ENCODE assay signal across 17 mouse cellular contexts in the genomic region with DNA sequence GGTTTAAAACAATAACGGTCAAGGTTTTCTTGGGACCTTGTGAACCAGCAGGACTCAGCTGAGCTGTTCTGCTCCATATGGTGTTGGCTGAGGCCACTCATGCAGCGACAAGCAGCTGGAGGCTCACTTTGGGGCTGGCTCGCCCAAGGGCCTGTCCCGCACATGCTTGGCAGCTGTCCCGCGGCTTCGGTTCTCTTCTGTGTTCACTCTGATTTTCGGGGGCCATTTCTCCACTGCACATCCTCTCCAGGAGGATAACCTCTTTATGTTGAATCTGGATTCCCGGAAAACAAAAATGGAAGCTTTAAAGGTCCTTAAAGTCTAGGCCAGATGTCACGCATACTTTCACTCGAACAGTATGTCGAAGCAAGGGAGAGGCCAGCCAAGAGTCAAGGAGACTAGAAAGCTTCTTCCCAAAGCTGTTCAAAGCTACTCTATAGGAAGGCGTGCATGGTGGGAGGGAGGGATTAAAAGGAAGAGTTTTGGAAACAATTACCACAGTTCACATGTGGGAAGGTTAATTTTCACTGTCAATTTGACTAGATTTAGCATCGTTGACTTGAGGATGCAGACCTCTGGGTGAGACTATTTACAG. TPM values are rescaled to one million over a fixed set of nuclear protein-coding genes. Genes with fewer than 3 reads are reported as not detected.
DNase-seq lines count a peak whose midpoint lies in the region; ATAC-seq and TF ChIP-seq lines count a peak whose summit lies in the region.
"Had no signal": no experiment of that assay in that cellular context is flagged by ENCODE, and none has a peak within 500 bp of the region (broad histone marks: within the 10 kb centered on the region; RNA-seq: fewer than 3 reads in every experiment).

No protein-coding gene starts in this region.

- no peak overlapping the region for H3K9ac ChIP-seq in kidney, postnatal 0 days (ENCODE audit: low read depth, low read length)
- H3K9ac ChIP-seq: embryonic facial prominence, embryonic 15.5 days; hindbrain, embryonic 13.5 days; liver, postnatal 0 days had no signal

- WGBS in kidney, postnatal 0 days, result 78% methylated on average over 14 of the region's 14 CpGs
- 73% methylated on average over 14 of the region's 14 CpGs for WGBS in lung, adult 2 months

- no peaks in the 10 kb centered on the region for H3K36me3 ChIP-seq in kidney, postnatal 0 days (ENCODE audit: insufficient read depth, low read length)
- H3K36me3 ChIP-seq: embryonic facial prominence, embryonic 15.5 days; hindbrain, embryonic 13.5 days; midbrain, embryonic 10.5 days had no signal

- no peak for TF ChIP-seq CTCF in gastrocnemius, adult 2 months (IDR thresholded peaks at IDR 0.05)
- TF ChIP-seq CTCF in kidney, postnatal 0 days (IDR thresholded peaks at IDR 0.05; ENCODE audit: low read depth), result no peak
- no peak for TF ChIP-seq CTCF in lung, adult 2 months (IDR thresholded peaks at IDR 0.05; ENCODE audit: insufficient read depth, low read length)

- H3K27ac ChIP-seq in gastrocnemius, adult 2 months, result no peak overlapping the region
- no peak overlapping the region for H3K27ac ChIP-seq in kidney, postnatal 0 days
- H3K27ac ChIP-seq: embryonic facial prominence, embryonic 15.5 days; hindbrain, embryonic 13.5 days; midbrain, embryonic 10.5 days had no signal

- TF ChIP-seq POLR2A in lung, adult 2 months (IDR thresholded peaks at IDR 0.05; ENCODE audit: borderline replicate concordance, extremely low read depth, low read depth, low read length), result no peak

- intact Hi-C loops in gastrocnemius, adult 2 months (cut with DNase I), result no loop called here
- intact Hi-C loops in gastrocnemius, postnatal 36 days (cut with DNase I), result no loop called here

- no peaks in the 10 kb centered on the region for H3K4me1 ChIP-seq in kidney, postnatal 0 days (replicated peaks; ENCODE audit: insufficient read depth, low read length)
- H3K4me1 ChIP-seq in lung, adult 2 months (ENCODE audit: control insufficient read depth, insufficient read depth, low read length), result no peaks in the 10 kb centered on the region
- H3K4me1 ChIP-seq: embryonic facial prominence, embryonic 15.5 days; hindbrain, embryonic 13.5 days; midbrain, embryonic 10.5 days had no signal

- no peak for ATAC-seq in kidney, postnatal 0 days (replicated peaks; ENCODE audit: low FRiP score, low read depth)
- ATAC-seq: intestine, postnatal 0 days; liver, postnatal 0 days had no signal

- DNase-seq in gastrocnemius, adult 2 months, result peak; percentile 22
- DNase-seq in gastrocnemius, postnatal 36 days, result no peak
- peak; percentile 35 for DNase-seq in kidney, postnatal 0 days (ENCODE audit: low spot score)
- DNase-seq in kidney, adult 9 months, result no peak
- peak; percentile 44 for DNase-seq in lung, postnatal 10 days
- no peak for DNase-seq in lung, adult 2 months
- DNase-seq in testis, postnatal 10 days (ENCODE audit: low spot score), result peak; percentile 58
- DNase-seq: adrenal gland, postnatal 10 days; B cell, adult 2 months; kidney, postnatal 36 days; liver; liver, postnatal 0 days; thymus, adult 18-20 months had no signal

- H3K9me3 ChIP-seq in kidney, postnatal 0 days (replicated peaks; ENCODE audit: low read length), result no peaks in the 10 kb centered on the region
- H3K9me3 ChIP-seq: embryonic facial prominence, embryonic 15.5 days; hindbrain, embryonic 13.5 days; midbrain, embryonic 10.5 days had no signal

- no peak overlapping the region for H3K4me2 ChIP-seq in kidney, postnatal 0 days (ENCODE audit: low read length)
- H3K4me2 ChIP-seq: embryonic facial prominence, embryonic 15.5 days; hindbrain, embryonic 13.5 days had no signal

- peak overlapping the region; percentile 41 for H3K4me3 ChIP-seq in gastrocnemius, adult 2 months
- no peak overlapping the region for H3K4me3 ChIP-seq in kidney, postnatal 0 days (replicated peaks; ENCODE audit: low read depth, low read length)
- H3K4me3 ChIP-seq in lung, adult 2 months (replicated peaks; ENCODE audit: extremely low read depth, low read depth, low read length), result no peak overlapping the region
- H3K4me3 ChIP-seq: embryonic facial prominence, embryonic 15.5 days; hindbrain, embryonic 13.5 days; midbrain, embryonic 10.5 days had no signal

- no peaks in the 10 kb centered on the region for H3K27me3 ChIP-seq in kidney, postnatal 0 days (ENCODE audit: insufficient read depth, low read length)
- H3K27me3 ChIP-seq: embryonic facial prominence, embryonic 15.5 days; hindbrain, embryonic 13.5 days had no signal

RNA-seq across cellular contexts. Expression of a gene that starts 8.6 kb away (rescaled TPM):
- 10 to 100 TPM; 15.9 to 17.1 TPM for total RNA-seq in gastrocnemius, adult 2 months (2021)
- 10 to 100 TPM; 10.6 to 14.2 TPM for total RNA-seq in gastrocnemius, postnatal 36 days (2021)
- 20.1 and 24.5 TPM in 2 replicates for polyA plus RNA-seq in kidney, postnatal 0 days (2015; fragmentation: Nextera tagmentation; extraction: Ambion mirVana)
- 26.9 and 34.2 TPM in 2 replicates for polyA plus RNA-seq in lung, adult 2 months (2012; rRNA removed)

RNA-seq across cellular contexts. Expression of a gene that starts 36.1 kb away (rescaled TPM):
- total RNA-seq in gastrocnemius, adult 2 months (2021), result under 1 TPM; 0.36 to 0.53 TPM
- under 1 TPM; 0.41 to 0.54 TPM for total RNA-seq in gastrocnemius, postnatal 36 days (2021)
- polyA plus RNA-seq in kidney, postnatal 0 days (2015; fragmentation: Nextera tagmentation; extraction: Ambion mirVana), result 10.0 and 12.1 TPM in 2 replicates
- 6.2 and 6.6 TPM in 2 replicates for polyA plus RNA-seq in lung, adult 2 months (2012; rRNA removed)

Comparison
In these comparisons a context has a peak if more than half of its experiments do, and no peak if none do; other contexts are left out.
1. DNase-seq: peak in gastrocnemius, adult 2 months (single experiment), kidney, postnatal 0 days (single experiment), lung, postnatal 10 days (single experiment) and testis, postnatal 10 days (single experiment); none in gastrocnemius, postnatal 36 days (0 of 2), kidney, adult 9 months (single experiment) and lung, adult 2 months (single experiment).